Mouse (Mus musculus) olfactory bulb, adult 2 months (tissue): ENCODE data around the gene Tfap4. TPM values are rescaled to one million over a fixed set of nuclear protein-coding genes. Genes with fewer than 3 reads are reported as not detected.
A peak's percentile ranks its signal among the peaks of the same experiment; 100 is the strongest.

ENCODE experiments used
- H3K27ac ChIP-seq: fragments of 200-500 bp; 2 replicates; pipeline ENCODE4 v1.5.1; 2012; ENCODE audit warnings: low read depth, low read length; ENCODE audit not compliant: insufficient read depth
- H3K4me1 ChIP-seq: fragments of 200-500 bp; 2 replicates; pipeline ENCODE4 v1.6.1; 2012; ENCODE audit warnings: low read length; ENCODE audit not compliant: control insufficient read depth, insufficient read depth
- H3K4me3 ChIP-seq: fragments of 200-500 bp; 2 replicates; pipeline ENCODE4 v1.5.1; 2012; ENCODE audit warnings: mild to moderate bottlenecking, low read depth, low read length, moderate library complexity; ENCODE audit not compliant: insufficient read depth
- CTCF ChIP-seq: fragments of 200-500 bp; IDR thresholded peaks from 2 replicates; pipeline ENCODE4 v1.5.1; 2012; ENCODE audit warnings: low read depth, mild to moderate bottlenecking, low read length, moderate library complexity; ENCODE audit not compliant: insufficient read depth
- POLR2A ChIP-seq: fragments of 200-500 bp; IDR thresholded peaks from 2 replicates; pipeline ENCODE4 v1.6.1; 2012; ENCODE audit warnings: mild to moderate bottlenecking, low read depth, low read length, moderate library complexity; ENCODE audit not compliant: insufficient read depth
- WGBS: fragments of 180-500 bp; shearing (Covaris S2); methylation state at CpG from one replicate; pipeline ENCODE4 v1.1.7; 2018; 5-methylcytosine and 5-hydroxymethylcytosine counted together
- polyA plus RNA-seq: library from polyadenylated mRNA; stranded (reverse); fragments of >200 nt; gene quantifications from 2 replicates; pipeline ENCODE4 v1.2.4, GENCODE M21; 2012; ENCODE audit warnings: low replicate concordance; ENCODE audit not compliant: missing spikeins, insufficient read depth, insufficient read length

Gene Tfap4
- polyA plus RNA-seq, 1 experiment, result not detected

- Histone ChIP-seq H3K27ac (peak overlapping the region; percentile 60; the same call in 1 of the 2 replicates), H3K4me3 (peak overlapping the region; percentile 63), H3K4me1 (peaks cover 16% of the 10 kb centered on the region)
- WGBS, result under 1% methylated on average over 38 of the region's 38 CpGs
- TF ChIP-seq CTCF, result no peak
- peak; percentile 52 for TF ChIP-seq POLR2A
These were observed 1.2 kb downstream of the Tfap4 start for GRCm38 (mm10) chr16:4558384-4558979.

GRCm38 (mm10) chr16:4557949-4558348, 1.7 kb downstream of the Tfap4 start:
- Histone ChIP-seq H3K4me1 (peaks cover 16% of the 10 kb centered on the region), H3K27ac (no peak overlapping the region), H3K4me3 (peak overlapping the region; percentile 63)
- TF ChIP-seq POLR2A (no peak), CTCF (no peak)
- under 1% methylated on average over 19 of the region's 19 CpGs for WGBS

- TF ChIP-seq POLR2A (no peak), CTCF (no peak)
- no peak overlapping the region for H3K4me3 ChIP-seq
- WGBS, result 89% methylated on average over 1 of the region's 1 CpGs
These were observed 2.6 kb downstream of the Tfap4 start for GRCm38 (mm10) chr16:4557085-4557484.

GRCm38 (mm10) chr16:4555555-4555954, 4.1 kb downstream of the Tfap4 start:
- peaks cover 21% of the 10 kb centered on the region for H3K4me1 ChIP-seq
- 100% methylated on average over 1 of the region's 1 CpGs for WGBS
- no peak overlapping the region for H3K4me3 ChIP-seq
- H3K27ac ChIP-seq, result no peak overlapping the region
- TF ChIP-seq CTCF, result no peak
- no peak for TF ChIP-seq POLR2A

More at GRCm38 (mm10) chr16:4557085-4557484, 2.6 kb downstream of the Tfap4 start:
- Histone ChIP-seq H3K4me1 (peaks cover 16% of the 10 kb centered on the region), H3K27ac (no peak overlapping the region)

GRCm38 (mm10) chr16:4552829-4553550, 6.7 kb downstream of the Tfap4 start:
- 91% methylated on average over 6 of the region's 6 CpGs for WGBS
- H3K27ac ChIP-seq, result no peak overlapping the region
- TF ChIP-seq CTCF, result no peak
- TF ChIP-seq POLR2A, result no peak
- no peak overlapping the region for H3K4me3 ChIP-seq
- H3K4me1 ChIP-seq, result peaks cover 14% of the 10 kb centered on the region

GRCm38 (mm10) chr16:4551885-4552284, 7.8 kb downstream of the Tfap4 start:
- Histone ChIP-seq H3K4me3 (no peak overlapping the region), H3K27ac (no peak overlapping the region), H3K4me1 (peaks cover 8% of the 10 kb centered on the region)
- TF ChIP-seq CTCF, result no peak
- no peak for TF ChIP-seq POLR2A
- 93% methylated on average over 12 of the region's 12 CpGs for WGBS

- Histone ChIP-seq H3K4me1 (peaks cover 8% of the 10 kb centered on the region; the same call in 1 of the 2 replicates), H3K4me3 (no peak overlapping the region), H3K27ac (no peak overlapping the region)
- TF ChIP-seq POLR2A, result no peak
- peak; percentile 87 for TF ChIP-seq CTCF
- 39% methylated on average over 13 of the region's 13 CpGs for WGBS
These were observed 8.6 kb downstream of the Tfap4 start for GRCm38 (mm10) chr16:4551056-4551455.

GRCm38 (mm10) chr16:4548953-4549688, 10.5 kb downstream of the Tfap4 start:
- Histone ChIP-seq H3K27ac (no peak overlapping the region), H3K4me3 (no peak overlapping the region), H3K4me1 (peaks cover 8% of the 10 kb centered on the region; the same call in 1 of the 2 replicates)
- TF ChIP-seq POLR2A (no peak), CTCF (no peak)
- 93% methylated on average over 18 of the region's 18 CpGs for WGBS

GRCm38 (mm10) chr16:4547611-4548010, 12.0 kb downstream of the Tfap4 start:
- no peak overlapping the region for H3K27ac ChIP-seq
- peaks cover 8% of the 10 kb centered on the region; the same call in 1 of the 2 replicates for H3K4me1 ChIP-seq
- no peak overlapping the region for H3K4me3 ChIP-seq
- TF ChIP-seq POLR2A (no peak), CTCF (no peak)
- 78% methylated on average over 5 of the region's 5 CpGs for WGBS
